In genomic region chr12:111165146-111165812, GRCm38 (mm10) we compare ENCODE assay signal across 9 mouse cellular contexts. TPM values are rescaled to one million over a fixed set of nuclear protein-coding genes. Genes with fewer than 3 reads are reported as not detected.
DNase-seq lines count a peak whose midpoint lies in the region; ATAC-seq and TF ChIP-seq lines count a peak whose summit lies in the region.
"Had no signal": no experiment of that assay in that cellular context is flagged by ENCODE, and none has a peak within 500 bp of the region (broad histone marks: within the 10 kb centered on the region; RNA-seq: fewer than 3 reads in every experiment).

No protein-coding gene starts in this region.

- peak overlapping the region; percentile 84 for H3K4me2 ChIP-seq in liver, postnatal 0 days (ENCODE audit: low read depth, low read length)
- peak overlapping the region; percentile 61 for H3K4me2 ChIP-seq in neural tube, embryonic 11.5 days (ENCODE audit: low read depth)

- H3K36me3 ChIP-seq in liver, postnatal 0 days (replicated peaks; ENCODE audit: insufficient read depth, low read length) = no peaks in the 10 kb centered on the region
- no peaks in the 10 kb centered on the region for H3K36me3 ChIP-seq in neural tube, embryonic 11.5 days (ENCODE audit: control insufficient read depth, insufficient read depth, low read length)

- peak; percentile 65 for TF ChIP-seq CTCF in liver, postnatal 0 days (IDR thresholded peaks at IDR 0.05; ENCODE audit: low read depth)

- peak overlapping the region; percentile 73; the same call in 1 of the 2 replicates for H3K4me3 ChIP-seq in liver, postnatal 0 days (ENCODE audit: low read depth, low read length)
- H3K4me3 ChIP-seq in neural tube, embryonic 11.5 days (ENCODE audit: low read depth, low read length) = no peak overlapping the region; the same call in 1 of the 2 replicates

- intact Hi-C loops in left cerebral cortex, postnatal 14 days (cut with DNase I) = no loop called here
- intact Hi-C loops in gastrocnemius, postnatal 14 days (cut with DNase I; ENCODE audit: low total_unique reads) = no loop called here

- peak overlapping the region; percentile 81 for H3K27ac ChIP-seq in liver, postnatal 0 days (ENCODE audit: low read depth)
- peak overlapping the region; percentile 90 for H3K27ac ChIP-seq in neural tube, embryonic 11.5 days (ENCODE audit: low read depth, low read length)

- no peak overlapping the region for H3K9ac ChIP-seq in liver, postnatal 0 days (replicated peaks)
- peak overlapping the region; percentile 85 for H3K9ac ChIP-seq in neural tube, embryonic 11.5 days (ENCODE audit: low read length)

- no peaks in the 10 kb centered on the region for H3K9me3 ChIP-seq in liver, postnatal 0 days (ENCODE audit: low read length)
- no peaks in the 10 kb centered on the region for H3K9me3 ChIP-seq in neural tube, embryonic 11.5 days (ENCODE audit: control insufficient read depth, low read length)

- TF ChIP-seq EP300 in liver, postnatal 0 days (IDR thresholded peaks at IDR 0.05; ENCODE audit: low read depth) = no peak

- ATAC-seq in liver, postnatal 0 days = peak; percentile 38
- ATAC-seq in neural tube, embryonic 11.5 days (ENCODE audit: insufficient read depth, low FRiP score, low TSS enrichment) = peak; percentile 21; the same call in 1 of the 2 replicates

- no peaks in the 10 kb centered on the region for H3K27me3 ChIP-seq in liver, postnatal 0 days (ENCODE audit: insufficient read depth, low read length)
- no peaks in the 10 kb centered on the region for H3K27me3 ChIP-seq in neural tube, embryonic 11.5 days (ENCODE audit: control insufficient read depth, insufficient read depth, low read length)

- DNase-seq in left cerebral cortex, postnatal 14 days (ENCODE audit: low spot score in 2 of 2) = peak; percentile 36 to 51
- DNase-seq in left cerebral cortex, adult 11 months (ENCODE audit: low spot score) = no peak
- peak; percentile 62 for DNase-seq in cerebellum, adult 9-10 months
- DNase-seq in gastrocnemius, postnatal 14 days = peak; percentile 41
- peak; percentile 35 for DNase-seq in kidney, adult 11 months
- DNase-seq in liver, postnatal 0 days = peak; percentile 64
- peak; percentile 50 for DNase-seq in neural tube, embryonic 11.5 days (ENCODE audit: low spot score)
- DNase-seq in thymus, postnatal 10 days (ENCODE audit: low spot score in 2 of 2) = peak; percentile 30 to 32

- WGBS in liver, postnatal 0 days (ENCODE audit: insufficient replicate concordance) = 64% methylated on average over 10 of the region's 10 CpGs
- 66% methylated on average over 10 of the region's 10 CpGs for WGBS in neural tube, embryonic 11.5 days

- peaks cover 39% of the 10 kb centered on the region for H3K4me1 ChIP-seq in liver, postnatal 0 days (ENCODE audit: insufficient read depth)
- H3K4me1 ChIP-seq in neural tube, embryonic 11.5 days (ENCODE audit: control insufficient read depth, insufficient read depth, low read length) = peaks cover 23% of the 10 kb centered on the region

RNA-seq across cellular contexts. Expression of gene Traf3, which starts 0.9 kb away (rescaled TPM):
- 10 to 100 TPM; 91.9 to 93.3 TPM for total RNA-seq in left cerebral cortex, postnatal 14 days (2021)
- 10 to 100 TPM; 10.5 to 18.7 TPM for total RNA-seq in gastrocnemius, postnatal 14 days (2021)
- polyA plus RNA-seq in liver, postnatal 0 days (2015; fragmentation: Nextera tagmentation; extraction: Ambion mirVana) = 1.9 and 2.5 TPM in 2 replicates
- 15.4 and 16.2 TPM in 2 replicates for polyA plus RNA-seq in neural tube, embryonic 11.5 days (2014; fragmentation: Nextera tagmentation; extraction: Ambion mirVana)

RNA-seq across cellular contexts. Expression of gene 4930595D18Rik, which starts 19.0 kb away (rescaled TPM):
- total RNA-seq in left cerebral cortex, postnatal 14 days (2021) = not detected
- not detected for total RNA-seq in gastrocnemius, postnatal 14 days (2021)
- polyA plus RNA-seq in liver, postnatal 0 days (2015; fragmentation: Nextera tagmentation; extraction: Ambion mirVana) = not detected in 2 replicates
- polyA plus RNA-seq in neural tube, embryonic 11.5 days (2014; fragmentation: Nextera tagmentation; extraction: Ambion mirVana) = not detected in 2 replicates
- polyA plus RNA-seq: frontal cortex, adult 2 months had no signal

Comparison
In these comparisons a context has a peak if more than half of its experiments do, and no peak if none do; other contexts are left out.
1. RNA of gene Traf3, which starts 0.9 kb away (total RNA-seq): 91.9 to 93.3 TPM in left cerebral cortex, postnatal 14 days; 10.5 to 18.7 TPM in gastrocnemius, postnatal 14 days; every median in the first group is over 4 times any median in the second.